ENCODE assay signal across 8 mouse cellular contexts in genomic region chr13:97435865-97436718, GRCm38 (mm10).
DNase-seq lines count a peak whose midpoint lies in the region; ATAC-seq and TF ChIP-seq lines count a peak whose summit lies in the region.

No protein-coding gene starts in this region.

- peak overlapping the region; percentile 69 for H3K27ac ChIP-seq in intestine, embryonic 15.5 days
- H3K27ac ChIP-seq in liver, embryonic 12.5 days, result peak overlapping the region; percentile 21; the same call in 1 of the 2 replicates
- H3K27ac ChIP-seq in midbrain, postnatal 0 days (ENCODE audit: low read depth, low read length), result peak overlapping the region; percentile 75

- peak overlapping the region; percentile 33 for H3K4me3 ChIP-seq in intestine, embryonic 15.5 days (replicated peaks)
- H3K4me3 ChIP-seq in liver, embryonic 12.5 days, result peak overlapping the region; percentile 35
- H3K4me3 ChIP-seq in midbrain, postnatal 0 days (ENCODE audit: low read depth, low read length), result peak overlapping the region; percentile 30

- peak; percentile 67 for ATAC-seq in intestine, embryonic 15.5 days
- ATAC-seq in liver, embryonic 12.5 days, result no peak
- peak; percentile 33 for ATAC-seq in midbrain, postnatal 0 days (ENCODE audit: low FRiP score)

- no peaks in the 10 kb centered on the region for H3K27me3 ChIP-seq in intestine, embryonic 15.5 days (replicated peaks)
- peaks cover 80% of the 10 kb centered on the region for H3K27me3 ChIP-seq in liver, embryonic 12.5 days (replicated peaks)
- no peaks in the 10 kb centered on the region for H3K27me3 ChIP-seq in midbrain, postnatal 0 days (ENCODE audit: insufficient read depth, low read length)

- DNase-seq in right cerebral cortex, postnatal 10 days (ENCODE audit: low spot score in 2 of 2), result peak; percentile 66 to 71
- DNase-seq in right cerebral cortex, postnatal 36 days (ENCODE audit: low spot score in 2 of 2), result no peak
- DNase-seq in embryo, embryonic 11 days, result peak; percentile 92
- DNase-seq in heart, adult 11 months, result peak; percentile 98
- DNase-seq in midbrain, postnatal 0 days (ENCODE audit: low spot score), result peak; percentile 76
- peak; percentile 32 to 64 for DNase-seq in thymus, adult 18-20 months

- 10% methylated on average over 24 of the region's 24 CpGs for WGBS in intestine, embryonic 15.5 days
- 10% methylated on average over 24 of the region's 24 CpGs for WGBS in liver, embryonic 12.5 days (ENCODE audit: insufficient replicate concordance)
- 4% methylated on average over 24 of the region's 24 CpGs for WGBS in midbrain, postnatal 0 days

- peak overlapping the region; percentile 82 for H3K4me2 ChIP-seq in intestine, embryonic 15.5 days (replicated peaks)
- peak overlapping the region; percentile 67 for H3K4me2 ChIP-seq in liver, embryonic 12.5 days
- H3K4me2 ChIP-seq in midbrain, postnatal 0 days (ENCODE audit: low read depth, low read length, poor library complexity, severe bottlenecking), result peak overlapping the region; percentile 58

- peak overlapping the region; percentile 45 for H3K9ac ChIP-seq in intestine, embryonic 15.5 days
- 0 out of 2 replicates have a peak overlapping the region, but pooled peaks have one; percentile 31 for H3K9ac ChIP-seq in liver, embryonic 12.5 days
- peak overlapping the region; percentile 56 for H3K9ac ChIP-seq in midbrain, postnatal 0 days (replicated peaks; ENCODE audit: low read length, poor library complexity, severe bottlenecking)

- H3K36me3 ChIP-seq in intestine, embryonic 15.5 days, result no peaks in the 10 kb centered on the region
- no peaks in the 10 kb centered on the region for H3K36me3 ChIP-seq in liver, embryonic 12.5 days
- H3K36me3 ChIP-seq in midbrain, postnatal 0 days (ENCODE audit: insufficient read depth, low read length), result no peaks in the 10 kb centered on the region

- TF ChIP-seq CTCF in midbrain, postnatal 0 days (IDR thresholded peaks at IDR 0.05), result peak; percentile 55

- H3K9me3 ChIP-seq in intestine, embryonic 15.5 days, result no peaks in the 10 kb centered on the region
- no peaks in the 10 kb centered on the region for H3K9me3 ChIP-seq in liver, embryonic 12.5 days (replicated peaks)
- no peaks in the 10 kb centered on the region for H3K9me3 ChIP-seq in midbrain, postnatal 0 days (ENCODE audit: low read length)

- peaks cover 36% of the 10 kb centered on the region for H3K4me1 ChIP-seq in intestine, embryonic 15.5 days (replicated peaks)
- peaks cover 47% of the 10 kb centered on the region for H3K4me1 ChIP-seq in liver, embryonic 12.5 days
- peaks cover 33% of the 10 kb centered on the region for H3K4me1 ChIP-seq in midbrain, postnatal 0 days (ENCODE audit: insufficient read depth, low read length)

Comparison
In these comparisons a context has a peak if more than half of its experiments do, and no peak if none do; other contexts are left out.
1. DNase-seq: peak in right cerebral cortex, postnatal 10 days (2 of 2), embryo, embryonic 11 days (single experiment), heart, adult 11 months (single experiment), midbrain, postnatal 0 days (single experiment) and thymus, adult 18-20 months (2 of 2); none in right cerebral cortex, postnatal 36 days (0 of 2).
2. H3K27ac ChIP-seq: peak in every context shown above with its lines; median percentile 75 in midbrain, postnatal 0 days; 69 in intestine, embryonic 15.5 days; 21 in liver, embryonic 12.5 days.
3. Peak in every context shown above with its lines, with median percentiles within 50 percentile points of each other: H3K4me2 ChIP-seq, H3K4me3 ChIP-seq and H3K9ac ChIP-seq.